Mouse (Mus musculus): ENCODE data around the gene Olfr483.

- TF ChIP-seq POLR2A (IDR thresholded peaks at IDR 0.05; ENCODE audit: low read depth, low read length) (no peak), CTCF (IDR thresholded peaks at IDR 0.05; ENCODE audit: extremely low read depth, insufficient read depth, insufficient read length, insufficient replicate concordance) (no peak)
Observed at GRCm38 (mm10) chr7:108120681-108121080, 20.0 kb downstream of the Olfr483 start.
